Mouse (Mus musculus) left cerebral cortex, postnatal 36 days (tissue): ENCODE data around the gene Nrap. TPM values are rescaled to one million over a fixed set of nuclear protein-coding genes. Genes with fewer than 3 reads are reported as not detected.

Experiments
- DNase-seq, 2 experiments: peaks; one replicate each; pipeline ENCODE4 v3.0.0; 2021 to 2022; ENCODE audit warnings: low spot score in 2 of 2, mixed read lengths in 1 of 2
- intact Hi-C: fragments of 180-260 bp; cut with DNase I; formaldehyde crosslinking; loops from one replicate; pipeline ENCODE4 v1.15.1; 2025
- total RNA-seq, 2 experiments: library from RNA; stranded (reverse); gene quantifications; 2 replicates each; pipeline ENCODE4 v1.2.3; 2021

Gene Nrap
- total RNA-seq, 2 experiments from 2014 or later, result 0.64 to 0.66 TPM

- intact Hi-C loops, result no loop called here
- no peak for DNase-seq
Observed at GRCm38 (mm10) chr19:56277140-56277804, 112.6 kb downstream of the Nrap start.

GRCm38 (mm10) chr19:56272081-56272480 is 117.8 kb downstream of the Nrap start:
- no peak for DNase-seq
- intact Hi-C loops, result no loop called here

Other genes starting within 250 kb of the Nrap start
- gene Habp2, start 102.9 kb downstream of the Nrap start, total RNA-seq, result not detected
- gene Casp7, start 7.1 kb upstream of the Nrap start, total RNA-seq, result 1 to 10 TPM; 3.2 to 4.4 TPM
- 1 to 10 TPM in 1 of 2 experiments, under 1 TPM in 1; 0.52 to 1.0 TPM for gene Plekhs1, start 71.6 kb upstream of the Nrap start, total RNA-seq
- 10 to 100 TPM in 1 of 2 experiments, 1 to 10 TPM in 1; 9.5 to 11.2 TPM for gene Dclre1a, start 158.2 kb upstream of the Nrap start, total RNA-seq
- gene Nhlrc2, start 158.2 kb upstream of the Nrap start, total RNA-seq, result 10 to 100 TPM; 11.8 to 14.5 TPM